ENCODE assay signal across 8 mouse cellular contexts in the genomic region with DNA sequence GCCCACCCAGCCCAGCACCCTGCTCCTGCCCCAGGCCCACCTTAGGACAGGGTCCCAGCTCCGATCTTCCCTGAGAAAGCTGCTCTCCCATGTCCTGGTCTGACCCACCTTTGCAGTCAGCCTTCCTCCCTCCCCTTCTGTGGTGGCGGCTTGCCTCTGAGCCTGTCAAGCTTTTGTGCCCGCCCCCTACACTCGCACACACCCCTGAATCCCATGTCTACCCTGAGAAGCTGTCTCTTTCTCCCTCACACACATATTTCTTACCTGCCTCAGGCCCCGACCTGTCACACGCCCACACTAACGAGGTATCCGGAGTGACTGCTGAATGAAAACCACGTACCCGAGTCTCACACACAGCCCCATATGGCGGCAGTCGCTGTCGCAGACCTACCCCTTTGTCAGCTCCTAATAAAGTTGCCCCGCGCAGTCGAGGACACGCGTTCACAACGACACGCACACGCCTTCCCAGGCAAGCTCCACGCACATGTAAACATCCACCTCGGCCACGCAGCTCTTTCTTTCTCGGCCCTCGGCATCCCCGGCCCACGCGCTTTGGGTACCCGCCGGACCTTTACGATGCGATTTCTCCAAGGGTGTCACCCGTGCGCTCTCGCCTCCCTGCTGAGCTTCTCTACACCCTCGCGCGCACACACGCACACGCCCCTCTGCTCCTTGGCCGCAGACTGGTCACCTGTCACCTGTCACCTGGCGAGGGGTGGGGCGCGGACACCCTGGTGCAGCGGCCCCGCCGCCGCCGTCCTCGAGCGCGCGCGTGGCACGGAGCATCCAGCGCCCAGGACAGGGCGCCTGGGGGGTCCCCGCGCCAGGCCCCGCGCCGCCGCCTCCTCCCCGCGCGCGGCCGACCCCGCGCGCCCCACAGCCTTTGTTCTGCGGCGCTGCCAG. TPM values are rescaled to one million over a fixed set of nuclear protein-coding genes. Genes with fewer than 3 reads are reported as not detected.
DNase-seq lines count a peak whose midpoint lies in the region; ATAC-seq and TF ChIP-seq lines count a peak whose summit lies in the region.

No protein-coding gene starts in this region.

- peaks cover 6% of the 10 kb centered on the region for H3K27me3 ChIP-seq in kidney, embryonic 16.5 days (ENCODE audit: insufficient read depth, low read length)
- peaks cover 21% of the 10 kb centered on the region for H3K27me3 ChIP-seq in midbrain, embryonic 12.5 days

- H3K4me3 ChIP-seq in kidney, embryonic 16.5 days (ENCODE audit: low read length), result peak overlapping the region; percentile 74
- peak overlapping the region; percentile 25 for H3K4me3 ChIP-seq in embryonic fibroblast, embryonic 13.5 days (ENCODE audit: insufficient read depth, low read length)
- H3K4me3 ChIP-seq in midbrain, embryonic 12.5 days, result peak overlapping the region; percentile 94

- H3K9me3 ChIP-seq in kidney, embryonic 16.5 days (ENCODE audit: low read length), result peaks cover 3% of the 10 kb centered on the region; the same call in 1 of the 2 replicates
- H3K9me3 ChIP-seq in midbrain, embryonic 12.5 days, result no peaks in the 10 kb centered on the region

- no peak for TF ChIP-seq POLR2A in embryonic fibroblast, embryonic 13.5 days (IDR thresholded peaks at IDR 0.05; ENCODE audit: low read depth, low read length)

- no peaks in the 10 kb centered on the region for H3K36me3 ChIP-seq in kidney, embryonic 16.5 days (ENCODE audit: insufficient read depth, low read length)
- no peaks in the 10 kb centered on the region for H3K36me3 ChIP-seq in midbrain, embryonic 12.5 days

- ATAC-seq in kidney, embryonic 16.5 days (ENCODE audit: low FRiP score, low TSS enrichment), result peak; percentile 66
- peak; percentile 72 for ATAC-seq in midbrain, embryonic 12.5 days (ENCODE audit: low FRiP score, low read depth)

- no peak overlapping the region for H3K27ac ChIP-seq in kidney, embryonic 16.5 days (ENCODE audit: low read length)
- no peak overlapping the region for H3K27ac ChIP-seq in embryonic fibroblast, embryonic 13.5 days (ENCODE audit: insufficient read depth, low read length)
- H3K27ac ChIP-seq in midbrain, embryonic 12.5 days (replicated peaks), result peak overlapping the region; percentile 92

- peak overlapping the region; percentile 84 for H3K9ac ChIP-seq in kidney, embryonic 16.5 days (replicated peaks; ENCODE audit: low read length)
- peak overlapping the region; percentile 98 for H3K9ac ChIP-seq in midbrain, embryonic 12.5 days (replicated peaks)

- peaks cover 4% of the 10 kb centered on the region for H3K4me1 ChIP-seq in kidney, embryonic 16.5 days (ENCODE audit: insufficient read depth, low read length)
- peaks cover 11% of the 10 kb centered on the region for H3K4me1 ChIP-seq in embryonic fibroblast, embryonic 13.5 days (ENCODE audit: control insufficient read depth, insufficient read depth, low read length)
- H3K4me1 ChIP-seq in midbrain, embryonic 12.5 days, result peaks cover 49% of the 10 kb centered on the region

- H3K4me2 ChIP-seq in kidney, embryonic 16.5 days (replicated peaks; ENCODE audit: low read depth, low read length), result peak overlapping the region; percentile 100
- peak overlapping the region; percentile 89 for H3K4me2 ChIP-seq in midbrain, embryonic 12.5 days (replicated peaks)

- DNase-seq in kidney, adult 11 months, result no peak
- DNase-seq in cerebellum, adult 11-12 months, result peak; percentile 67
- peak; percentile 44 to 57 for DNase-seq in kidney, postnatal 4 days
- peak; percentile 50 for DNase-seq in thymus, postnatal 14 days
- DNase-seq in urinary bladder, postnatal 14 days (ENCODE audit: low spot score), result no peak

- no peak for TF ChIP-seq CTCF in embryonic fibroblast, embryonic 13.5 days (IDR thresholded peaks at IDR 0.05; ENCODE audit: borderline replicate concordance, insufficient read depth, low read length)

- WGBS in kidney, embryonic 16.5 days, result 2% methylated on average over 58 of the region's 74 CpGs
- 3% methylated on average over 58 of the region's 74 CpGs for WGBS in midbrain, embryonic 12.5 days

RNA-seq across cellular contexts. Expression of a gene that starts 0.6 kb away (rescaled TPM):
- polyA plus RNA-seq in kidney, embryonic 16.5 days (2015; fragmentation: Nextera tagmentation; extraction: Ambion mirVana), result 43.0 and 48.9 TPM in 2 replicates
- polyA plus RNA-seq in embryonic fibroblast, embryonic 13.5 days (2011; ENCODE audit: insufficient read length, low read depth, missing spikeins), result 9.3 and 13.9 TPM in 2 replicates
- polyA plus RNA-seq in midbrain, embryonic 12.5 days (2016; fragmentation: Nextera tagmentation; extraction: Ambion mirVana), result 305 and 314 TPM in 2 replicates

RNA-seq across cellular contexts. Expression of a gene that starts 24.4 kb away (rescaled TPM):
- 151 and 157 TPM in 2 replicates for polyA plus RNA-seq in kidney, embryonic 16.5 days (2015; fragmentation: Nextera tagmentation; extraction: Ambion mirVana)
- 31.6 and 42.3 TPM in 2 replicates for polyA plus RNA-seq in embryonic fibroblast, embryonic 13.5 days (2011; ENCODE audit: insufficient read length, low read depth, missing spikeins)
- polyA plus RNA-seq in midbrain, embryonic 12.5 days (2016; fragmentation: Nextera tagmentation; extraction: Ambion mirVana), result 157 and 158 TPM in 2 replicates

RNA-seq across cellular contexts. Expression of a gene that starts 27.8 kb away (rescaled TPM):
- polyA plus RNA-seq in kidney, embryonic 16.5 days (2015; fragmentation: Nextera tagmentation; extraction: Ambion mirVana), result 95.5 and 98.8 TPM in 2 replicates
- 29.2 and 31.0 TPM in 2 replicates for polyA plus RNA-seq in embryonic fibroblast, embryonic 13.5 days (2011; ENCODE audit: insufficient read length, low read depth, missing spikeins)
- polyA plus RNA-seq in midbrain, embryonic 12.5 days (2016; fragmentation: Nextera tagmentation; extraction: Ambion mirVana), result 53.6 and 61.7 TPM in 2 replicates

RNA-seq across cellular contexts. Expression of a gene that starts 32.4 kb away (rescaled TPM):
- 43.9 and 44.6 TPM in 2 replicates for polyA plus RNA-seq in kidney, embryonic 16.5 days (2015; fragmentation: Nextera tagmentation; extraction: Ambion mirVana)
- polyA plus RNA-seq in embryonic fibroblast, embryonic 13.5 days (2011; ENCODE audit: insufficient read length, low read depth, missing spikeins), result 4.9 and 5.3 TPM in 2 replicates
- polyA plus RNA-seq in midbrain, embryonic 12.5 days (2016; fragmentation: Nextera tagmentation; extraction: Ambion mirVana), result 27.7 and 30.0 TPM in 2 replicates

Comparison
In these comparisons a context has a peak if more than half of its experiments do, and no peak if none do; other contexts are left out.
1. DNase-seq: peak in cerebellum, adult 11-12 months (single experiment), kidney, postnatal 4 days (2 of 2) and thymus, postnatal 14 days (single experiment); none in kidney, adult 11 months (single experiment) and urinary bladder, postnatal 14 days (single experiment).
2. H3K4me3 ChIP-seq: peak in every context shown above with its lines; median percentile 94 in midbrain, embryonic 12.5 days; 74 in kidney, embryonic 16.5 days; 25 in embryonic fibroblast, embryonic 13.5 days.